Mouse (Mus musculus): Measurements from ENCODE around the gene Taar7f.
"Not testable (repeated sequence)": the region's sequence is repeated elsewhere in the genome, so short reads cannot be mapped to it uniquely, and the experiment has no call there.

DNA sequence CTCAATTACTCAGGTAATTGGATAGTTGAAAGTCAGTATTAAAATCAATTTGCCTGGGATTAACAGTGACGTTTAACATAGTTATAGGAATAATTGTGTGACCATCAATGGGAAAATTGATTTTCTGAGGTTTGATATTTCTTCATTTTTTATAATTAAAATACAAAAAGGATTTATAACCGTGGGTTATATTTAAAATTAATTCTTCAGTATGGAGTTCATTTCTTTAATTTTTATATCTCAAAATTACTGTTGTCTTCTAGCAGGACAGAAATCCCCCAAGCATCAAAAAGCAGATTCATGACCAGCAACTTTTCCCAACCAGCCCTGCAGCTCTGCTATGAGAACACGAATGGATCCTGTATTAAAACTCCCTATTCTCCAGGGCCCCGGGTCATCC, 26.9 kb downstream of the Taar7f start, which contains the start of gene Taar8a:
- TF ChIP-seq EP300 (optimal IDR thresholded peaks at IDR 0.05); CTCF (IDR thresholded peaks at IDR 0.05; ENCODE audit: low read depth): not testable (repeated sequence)

All from stomach, postnatal 0 days (tissue).